In the genomic region with DNA sequence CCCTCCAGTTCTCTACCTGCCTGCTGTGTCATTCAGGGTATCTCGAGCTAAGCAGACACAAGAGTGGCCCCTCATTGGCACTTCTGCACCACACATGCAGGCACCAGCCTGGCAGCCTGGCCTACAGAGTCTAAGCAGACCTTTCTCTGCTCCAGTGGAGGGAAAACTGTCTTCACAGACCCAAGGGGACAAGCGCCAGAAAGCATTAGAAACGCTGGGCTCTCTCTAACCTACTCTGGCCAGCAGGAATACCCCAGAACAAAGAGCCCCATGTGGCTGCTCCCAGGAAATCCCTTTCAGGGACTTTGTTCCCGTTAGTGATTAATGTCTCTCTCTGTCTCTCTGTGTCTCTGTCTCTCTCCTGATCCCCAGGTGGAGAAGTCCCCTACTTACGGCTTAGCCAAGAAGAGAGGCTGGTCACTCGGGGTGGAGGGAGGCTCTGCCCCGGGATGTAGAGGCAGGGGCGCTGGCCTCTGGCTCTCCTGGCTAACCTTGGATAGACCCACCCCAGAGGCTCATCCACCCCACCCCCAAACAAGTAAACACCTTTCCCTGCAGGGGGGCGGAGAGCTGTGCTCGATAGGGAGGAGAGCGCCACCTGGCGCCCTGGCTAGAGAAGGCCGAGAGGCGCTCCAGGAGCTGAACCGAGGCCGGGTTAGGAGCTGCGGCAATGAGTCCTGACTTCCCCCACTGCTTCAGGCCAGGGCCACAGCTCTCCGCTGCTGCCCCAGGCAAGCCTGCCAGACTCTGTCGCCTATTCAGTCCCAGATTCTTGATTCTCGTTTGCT, we compare ENCODE assay signal across 9 mouse cellular contexts. TPM values are rescaled to one million over a fixed set of nuclear protein-coding genes. Genes with fewer than 3 reads are reported as not detected.
DNase-seq lines count a peak whose midpoint lies in the region; ATAC-seq lines count a peak whose summit lies in the region.
"Had no signal": no experiment of that assay in that cellular context is flagged by ENCODE, and none has a peak within 500 bp of the region (broad histone marks: within the 10 kb centered on the region; RNA-seq: fewer than 3 reads in every experiment).

No protein-coding gene starts in this region.

- H3K36me3 ChIP-seq in hindbrain, embryonic 16.5 days (ENCODE audit: control insufficient read depth, insufficient read depth, low read length): peaks cover 4% of the 10 kb centered on the region

- H3K4me1 ChIP-seq in hindbrain, embryonic 16.5 days (ENCODE audit: control insufficient read depth, insufficient read depth, low read depth, low read length): peaks cover 41% of the 10 kb centered on the region

- H3K27ac ChIP-seq in hindbrain, embryonic 16.5 days (ENCODE audit: low read depth, low read length): peak overlapping the region; percentile 96
- H3K27ac ChIP-seq: macrophage had no signal

- DNase-seq in adipocyte (ENCODE audit: low spot score): peak; percentile 45
- DNase-seq in gastrocnemius, adult 8-10 months (ENCODE audit: low spot score in 2 of 2): peak; percentile 45 to 70
- DNase-seq in left cerebral cortex, adult 11 months (ENCODE audit: low spot score): peak; percentile 85
- DNase-seq in lung, postnatal 36 days: peak; percentile 70
- peak; percentile 88 to 91 for DNase-seq in right cerebral cortex, postnatal 10 days (ENCODE audit: low spot score in 2 of 2)
- peak; percentile 76 for DNase-seq in urinary bladder, postnatal 14 days (ENCODE audit: low spot score)

- H3K9me3 ChIP-seq in hindbrain, embryonic 16.5 days (ENCODE audit: control insufficient read depth, low read length): peaks cover 3% of the 10 kb centered on the region

- peak overlapping the region; percentile 55 for H3K9ac ChIP-seq in hindbrain, embryonic 16.5 days (ENCODE audit: low read depth, low read length)

- WGBS in hindbrain, embryonic 16.5 days: 2% methylated on average over 20 of the region's 20 CpGs

- peak overlapping the region; percentile 22 for H3K4me3 ChIP-seq in hindbrain, embryonic 16.5 days (ENCODE audit: low read length)

- H3K27me3 ChIP-seq in hindbrain, embryonic 16.5 days (replicated peaks; ENCODE audit: control insufficient read depth, insufficient read depth, low read length): no peaks in the 10 kb centered on the region

- peak overlapping the region; percentile 65 for H3K4me2 ChIP-seq in hindbrain, embryonic 16.5 days (ENCODE audit: low read length)

- ATAC-seq in common myeloid progenitor, adult 5-6 weeks (replicated peaks; ENCODE audit: low read depth, poor library complexity, severe bottlenecking): peak; percentile 71
- 0 out of 2 replicates have a peak, but pooled peaks have one; percentile 16 for ATAC-seq in hindbrain, embryonic 16.5 days

RNA-seq across cellular contexts. Expression of gene Gm13090, which starts 49.9 kb away (rescaled TPM):
- not detected in 2 replicates for total RNA-seq in common myeloid progenitor, adult 5-6 weeks (2017)
- not detected for total RNA-seq in gastrocnemius, adult 8-10 months (2022)
- not detected in 2 replicates for polyA plus RNA-seq in hindbrain, embryonic 16.5 days (2015; fragmentation: Nextera tagmentation; extraction: Ambion mirVana)
- polyA plus RNA-seq: macrophage had no signal

Comparison
In these comparisons a context has a peak if more than half of its experiments do, and no peak if none do; other contexts are left out.
1. Peak in every context shown above with its lines: DNase-seq, ATAC-seq, H3K4me3 ChIP-seq and H3K27ac ChIP-seq.